Mouse (Mus musculus) T-cell, adult 2 months (primary cell): ENCODE measurements around the gene Gpx1.
A peak's percentile ranks its signal among the peaks of the same experiment; 100 is the strongest.
"Not testable (repeated sequence)": the region's sequence is repeated elsewhere in the genome, so short reads cannot be mapped to it uniquely, and the experiment has no call there.

Experiments
- DNase-seq: peaks from one replicate; pipeline ENCODE4 v3.0.0; 2022; ENCODE audit warnings: low spot score

The Gpx1 gene

DNA sequence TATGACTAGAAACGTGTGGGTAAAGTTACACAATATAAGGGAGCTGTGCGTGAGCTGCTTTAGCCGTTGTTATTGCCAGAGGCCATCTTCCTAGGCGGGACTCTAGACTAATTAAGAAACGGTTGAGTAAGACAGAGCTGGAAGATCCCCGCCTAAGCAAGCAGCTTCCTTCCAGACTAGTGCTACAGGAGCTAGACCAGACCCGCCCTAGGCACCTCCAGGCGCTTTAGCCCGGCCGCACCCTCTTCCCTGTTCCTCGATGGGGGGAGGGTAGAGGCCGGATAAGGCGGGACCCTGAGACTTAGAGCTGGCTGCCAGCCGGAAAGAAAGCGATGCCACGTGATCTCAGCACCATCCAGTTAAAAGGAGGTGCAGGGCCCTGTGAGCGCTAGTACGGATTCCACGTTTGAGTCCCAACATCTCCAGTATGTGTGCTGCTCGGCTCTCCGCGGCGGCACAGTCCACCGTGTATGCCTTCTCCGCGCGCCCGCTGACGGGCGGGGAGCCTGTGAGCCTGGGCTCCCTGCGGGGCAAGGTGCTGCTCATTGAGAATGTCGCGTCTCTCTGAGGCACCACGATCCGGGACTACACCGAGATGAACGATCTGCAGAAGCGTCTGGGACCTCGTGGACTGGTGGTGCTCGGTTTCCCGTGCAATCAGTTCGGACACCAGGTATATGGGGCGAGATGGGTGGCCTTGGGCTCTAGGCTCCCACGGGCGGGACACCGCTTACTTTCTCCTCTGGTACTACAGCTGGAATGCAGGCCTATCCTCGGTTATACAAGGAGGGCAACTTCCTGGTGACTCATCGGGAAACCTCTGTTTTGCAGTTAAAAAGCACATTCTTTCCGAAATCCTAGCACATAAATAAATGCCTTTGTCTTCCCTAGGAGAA is at the start of gene Gpx1:
Gene Gpx1 (plus strand): TSS at position 18 of the 896 bp plus-strand sequence.
- DNase-seq: peak; percentile 94

DNA sequence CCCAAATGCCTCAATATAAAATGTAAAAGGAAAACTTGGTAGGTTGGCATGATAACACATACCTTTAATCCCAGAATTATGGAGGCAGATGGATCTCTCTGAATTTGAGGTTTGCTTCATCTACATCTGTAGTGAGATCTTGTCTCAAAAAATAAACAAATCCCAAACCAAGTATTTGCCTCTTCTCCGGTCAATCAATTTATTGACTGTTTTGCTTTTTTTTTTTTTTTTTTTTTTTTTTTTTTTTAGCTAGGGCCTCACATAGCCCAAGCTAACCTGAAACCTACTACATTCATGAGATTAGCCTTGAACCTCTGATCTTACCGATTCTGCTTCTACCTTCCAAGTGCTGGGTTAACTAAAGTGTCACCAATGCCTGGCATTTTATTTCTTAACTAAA is 49.4 kb upstream of the Gpx1 start:
- DNase-seq: no peak

DNA sequence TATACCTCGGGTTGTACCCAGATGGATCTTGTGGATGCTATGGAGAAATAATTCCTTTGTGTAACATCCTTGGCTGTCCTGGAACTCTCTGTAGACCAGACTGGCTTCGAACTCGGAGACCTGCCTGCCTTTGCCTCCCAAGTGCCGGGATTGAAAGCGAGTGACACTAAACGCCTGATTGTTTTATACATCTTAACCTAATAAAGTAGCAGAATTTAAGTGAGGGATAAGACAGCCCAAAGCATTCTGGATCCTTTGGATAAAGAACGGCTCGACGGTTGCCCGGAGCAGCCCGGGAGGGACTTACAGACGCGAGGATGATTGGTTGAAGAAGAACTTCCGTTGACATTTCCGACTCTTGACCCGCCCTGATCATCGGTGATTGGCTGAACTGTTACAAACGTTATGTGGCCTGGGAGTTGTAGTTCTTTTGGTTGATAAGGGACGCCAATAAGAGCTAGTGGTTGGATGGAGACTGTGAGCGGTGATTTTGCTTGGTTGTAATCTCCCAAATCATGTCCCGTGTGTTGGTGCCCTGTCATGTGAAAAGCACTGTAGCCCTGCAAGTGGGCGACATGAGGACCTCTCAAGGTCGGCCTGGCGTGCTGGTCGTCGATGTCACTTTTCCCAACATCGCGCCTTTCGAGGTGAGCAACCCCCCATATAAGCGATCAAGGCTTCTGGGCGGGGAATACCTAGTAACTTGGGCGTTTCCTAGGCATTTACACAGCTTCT is 48.5 kb upstream of the Gpx1 start, which contains the start of gene Nicn1:
Gene Nicn1 (plus strand): TSS at position 414 of the 735 bp plus-strand sequence.
- DNase-seq: peak; percentile 93

DNA sequence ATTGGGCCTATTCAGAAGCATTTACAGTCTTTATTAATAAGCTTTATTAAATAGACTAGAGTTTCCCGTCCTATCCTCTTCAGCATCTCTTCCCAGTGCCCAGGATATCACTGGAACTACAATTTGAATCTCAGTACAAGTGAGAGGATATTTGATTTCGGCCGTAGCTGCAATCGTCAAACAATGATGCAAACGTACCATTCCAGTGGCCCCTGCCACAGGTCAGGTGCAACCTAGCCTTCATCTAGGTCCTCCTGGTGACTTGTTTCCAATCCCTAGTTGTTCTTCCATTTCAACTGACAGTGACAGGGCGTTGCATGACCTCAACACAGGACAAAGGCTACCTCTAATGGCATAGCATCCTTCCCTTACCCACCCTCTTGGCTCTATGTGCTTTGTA is 47.9 kb upstream of the Gpx1 start:
- DNase-seq: no peak

DNA sequence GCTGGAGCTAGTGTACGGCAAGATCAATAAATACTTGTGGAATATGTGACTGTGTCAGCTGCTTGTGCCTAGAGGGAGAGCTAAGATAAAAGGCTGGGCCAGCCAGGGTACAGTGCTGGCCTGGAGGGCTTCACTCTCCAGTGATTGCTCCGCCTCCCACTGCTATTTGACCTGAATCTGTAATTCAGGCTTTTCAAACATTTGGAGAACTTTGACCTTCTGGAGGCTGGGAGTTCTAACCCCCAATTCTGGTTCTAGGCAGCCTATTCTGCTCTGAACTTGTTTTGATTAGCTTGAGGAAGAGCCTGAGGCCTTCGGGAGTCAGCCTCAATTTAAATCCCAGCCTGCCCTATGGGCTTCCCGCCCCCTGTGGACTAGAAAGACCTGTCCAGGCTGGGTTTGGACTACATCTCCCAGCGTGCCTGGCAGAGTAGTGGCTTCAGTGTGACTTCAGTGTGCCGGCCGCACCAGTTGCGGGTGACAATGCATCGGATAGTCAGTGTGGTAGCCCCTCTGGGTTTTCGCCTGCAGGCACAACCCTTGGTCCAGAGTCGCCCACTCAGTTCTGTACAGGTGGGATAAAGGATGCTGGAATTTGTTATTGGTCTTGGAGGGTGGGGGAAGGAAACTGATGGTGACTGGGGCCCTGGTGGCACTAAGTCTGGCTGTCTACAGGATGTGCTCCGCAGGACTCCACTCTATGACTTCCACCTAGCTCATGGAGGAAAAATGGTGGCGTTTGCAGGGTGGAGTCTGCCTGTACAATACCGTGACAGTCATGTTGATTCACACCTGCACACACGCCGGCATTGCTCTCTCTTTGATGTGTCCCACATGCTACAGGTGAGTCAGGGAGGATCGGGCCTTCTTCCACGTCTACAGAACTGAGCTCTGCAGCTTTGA is 42.0 kb upstream of the Gpx1 start, which contains the start of gene Amt:
Gene Amt (plus strand): TSS at position 401 of the 903 bp plus-strand sequence.
- DNase-seq: no peak

DNA sequence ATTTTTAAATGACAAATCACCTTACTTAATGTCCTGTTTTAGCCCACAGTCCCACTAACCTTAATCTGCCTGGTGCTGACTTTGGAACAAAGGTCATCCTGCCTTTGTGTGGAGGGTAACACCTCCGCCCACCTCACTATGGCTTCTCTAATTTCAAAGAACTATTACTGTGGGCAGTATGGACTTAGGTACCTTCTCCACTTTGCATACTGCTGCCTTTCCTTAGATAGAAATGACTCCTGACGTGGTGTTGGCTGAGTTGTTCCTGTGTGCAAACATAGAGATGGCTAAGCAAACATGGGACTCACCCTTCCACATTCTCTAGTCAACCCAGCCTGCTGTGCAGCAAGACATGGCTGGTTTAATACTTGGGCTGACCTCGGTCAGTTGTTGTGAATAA is 36.9 kb upstream of the Gpx1 start:
- no peak for DNase-seq

DNA sequence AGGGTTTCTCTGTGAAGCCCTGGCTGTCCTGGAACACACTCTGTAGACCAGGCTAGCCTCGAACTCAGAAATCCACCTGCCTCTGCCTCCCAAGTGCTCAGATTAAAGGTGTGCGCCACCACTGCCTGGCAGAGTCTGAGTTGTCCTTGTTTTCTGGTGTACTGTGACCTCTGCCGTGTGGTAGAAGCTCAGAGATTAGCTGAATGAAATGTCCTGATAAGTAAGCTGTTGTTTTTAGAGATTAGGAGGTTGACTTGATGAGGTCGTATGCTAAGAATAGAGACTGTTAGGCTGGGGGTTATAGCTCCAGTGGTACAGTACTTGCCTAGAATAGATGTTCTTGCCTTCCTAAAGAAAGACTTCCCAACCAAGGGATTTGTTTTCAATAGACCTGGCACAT is 34.0 kb upstream of the Gpx1 start:
- no peak for DNase-seq

DNA sequence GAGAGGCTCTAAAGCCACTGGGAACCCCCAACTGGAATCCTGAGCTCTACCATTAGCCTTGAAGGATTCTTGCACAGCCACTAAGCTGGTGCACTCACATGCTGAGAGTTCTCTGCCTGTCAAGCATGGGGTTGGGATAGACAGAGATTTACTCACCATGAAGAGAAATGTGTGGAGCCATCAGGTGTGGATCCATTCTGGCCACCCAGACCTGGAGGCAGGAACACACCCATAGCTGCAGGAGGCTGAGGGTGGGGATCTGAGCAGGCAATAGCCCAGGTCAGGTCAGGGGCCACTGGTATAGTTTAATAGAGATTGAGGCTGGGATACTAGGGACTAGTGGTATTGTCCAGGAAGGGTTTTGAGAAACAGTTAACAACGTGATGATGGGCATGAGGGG is 33.5 kb upstream of the Gpx1 start:
- DNase-seq: no peak

DNA sequence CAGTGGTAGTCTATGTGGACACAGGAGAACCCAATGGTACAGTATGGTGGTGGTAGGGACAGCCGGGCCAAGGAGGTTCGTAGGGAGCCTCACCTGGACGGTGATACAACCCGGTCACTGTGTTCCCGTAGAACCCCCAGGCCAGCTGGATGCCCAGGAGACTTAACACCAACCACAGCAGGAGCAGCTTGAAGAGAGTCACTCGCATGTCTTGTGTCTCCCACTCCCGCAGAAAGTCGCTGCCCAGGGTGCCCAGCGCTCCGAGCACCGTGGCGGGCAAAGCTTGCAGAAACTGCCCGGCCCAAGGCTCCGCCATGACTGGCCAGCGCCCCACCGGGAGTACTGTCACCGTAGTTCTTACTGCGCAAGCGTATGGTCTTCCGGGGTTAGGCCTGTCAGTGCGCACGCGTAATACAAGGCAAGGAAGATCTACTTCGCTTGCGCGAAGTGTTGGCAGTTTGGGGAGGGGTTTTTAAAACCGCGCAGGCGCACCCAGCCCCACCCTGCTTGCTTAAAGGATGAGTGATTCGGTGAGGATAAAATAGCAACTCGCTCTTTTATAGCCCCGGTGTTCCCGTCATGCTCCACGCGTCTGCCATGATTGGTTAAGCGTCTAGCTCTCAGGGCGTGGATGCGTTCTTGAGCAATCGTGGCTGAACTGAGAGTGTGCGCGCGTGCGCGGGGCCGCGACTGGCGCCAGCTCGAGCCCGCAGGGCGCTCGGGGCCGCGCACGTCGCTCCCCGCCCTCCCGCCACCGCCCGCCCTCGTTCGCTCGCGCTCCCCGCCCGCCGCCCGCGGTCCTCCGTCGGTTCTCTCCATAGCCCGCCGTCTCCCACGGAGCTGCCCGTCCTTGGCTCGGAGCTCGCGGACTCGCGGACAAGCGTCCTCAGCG is 32.8 kb upstream of the Gpx1 start, which contains the start of the genes Rhoa and Tcta:
Gene Rhoa (plus strand): TSS at position 501 of the 892 bp plus-strand sequence.
Gene Tcta (minus strand): TSS at position 532 of the 892 bp plus-strand sequence.
- peak; percentile 100 for DNase-seq

DNA sequence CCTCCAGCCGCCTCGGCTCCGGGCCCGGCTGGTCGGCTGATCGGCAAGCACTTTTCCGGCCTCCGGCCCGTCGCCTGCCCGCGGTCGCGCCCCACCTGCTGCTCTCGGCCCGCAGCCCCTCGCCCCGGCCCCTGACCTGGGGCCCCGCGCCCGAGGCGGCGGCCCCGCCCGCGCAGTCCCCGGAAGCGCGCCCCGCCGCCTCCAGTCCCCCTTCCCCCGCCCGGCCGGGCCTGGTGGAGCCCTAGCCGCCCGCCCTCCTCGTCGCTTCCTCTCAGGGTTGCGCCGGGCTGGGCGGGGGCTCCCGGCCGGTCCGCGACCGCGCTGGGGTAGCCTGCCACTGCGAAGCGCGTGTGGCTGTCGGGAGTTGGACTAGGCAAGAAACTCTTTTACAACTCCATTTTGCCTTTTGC is 32.1 kb upstream of the Gpx1 start:
- peak; percentile 86 for DNase-seq

DNA sequence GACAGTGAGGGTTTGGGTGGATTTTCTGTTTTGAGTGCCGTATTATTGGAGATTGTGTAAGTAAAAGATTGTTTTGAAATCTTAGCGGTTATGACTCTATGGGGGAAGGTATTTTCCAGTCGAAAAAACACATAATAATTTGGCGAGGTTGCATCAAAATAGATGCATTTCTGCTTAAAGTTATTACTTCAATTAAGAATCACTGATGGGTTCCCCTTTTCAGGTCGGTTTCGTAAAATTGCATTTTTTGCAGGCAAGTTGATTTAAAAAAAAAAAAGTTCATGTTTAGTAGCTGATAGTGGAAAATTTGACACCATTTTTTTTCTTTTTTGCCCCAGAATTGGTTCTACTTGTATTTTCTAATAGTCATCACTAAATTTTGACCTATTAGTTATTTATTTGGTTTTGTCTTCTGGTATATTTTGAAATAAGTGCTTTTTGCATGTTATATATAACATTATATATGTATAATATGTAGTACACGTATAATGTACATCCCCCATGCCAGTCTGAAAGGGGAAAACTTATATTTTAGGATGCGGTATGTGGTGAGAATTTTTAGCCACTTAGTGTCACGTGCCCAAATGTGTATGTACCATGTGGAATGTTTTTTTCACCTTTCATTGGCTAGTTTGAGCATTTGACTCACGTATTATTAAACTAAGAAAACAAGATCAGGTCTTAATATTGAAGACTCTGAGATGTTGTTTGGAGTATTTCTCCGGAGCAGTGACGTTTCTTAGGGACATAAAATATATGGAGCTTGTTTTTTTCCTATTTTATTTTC is 31.5 kb upstream of the Gpx1 start:
- no peak for DNase-seq

DNA sequence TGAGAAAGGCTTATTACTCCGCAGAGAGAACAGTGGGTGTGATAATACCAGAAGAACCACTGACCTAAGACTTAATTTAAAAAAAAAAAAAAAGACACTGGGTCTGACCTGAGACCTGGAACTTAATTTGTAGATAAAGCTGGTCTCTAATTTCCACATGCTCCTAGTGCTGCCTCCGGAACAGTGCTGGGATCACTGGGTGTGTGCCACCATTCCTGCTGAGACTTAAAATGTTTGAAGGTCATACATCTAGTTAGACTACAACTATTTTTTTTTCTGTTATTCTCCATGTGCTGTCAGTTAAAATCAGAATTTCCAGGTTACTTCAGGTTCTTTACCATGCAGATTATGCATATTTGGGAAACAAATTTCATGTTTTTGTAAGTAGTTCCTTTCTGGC is 30.6 kb upstream of the Gpx1 start:
- DNase-seq: no peak

DNA sequence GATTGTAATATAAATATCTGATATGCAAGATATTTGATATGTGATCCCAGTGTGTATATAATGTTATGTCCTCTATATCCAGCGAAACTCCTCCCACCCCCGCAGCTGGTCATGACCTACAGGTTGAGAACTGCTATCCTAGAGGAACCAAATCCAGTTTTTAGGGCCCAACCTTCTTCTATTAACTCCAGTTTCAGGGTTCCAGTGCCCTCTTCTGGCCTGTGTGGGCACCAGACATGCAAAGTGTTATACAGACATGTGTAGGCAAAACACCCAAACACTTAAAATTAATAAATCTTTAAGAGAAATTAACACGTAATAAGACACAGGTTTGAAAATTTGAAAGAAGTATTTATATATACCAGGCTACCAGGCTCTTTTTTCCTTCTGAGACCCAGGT is 21.1 kb upstream of the Gpx1 start:
- DNase-seq: no peak

DNA sequence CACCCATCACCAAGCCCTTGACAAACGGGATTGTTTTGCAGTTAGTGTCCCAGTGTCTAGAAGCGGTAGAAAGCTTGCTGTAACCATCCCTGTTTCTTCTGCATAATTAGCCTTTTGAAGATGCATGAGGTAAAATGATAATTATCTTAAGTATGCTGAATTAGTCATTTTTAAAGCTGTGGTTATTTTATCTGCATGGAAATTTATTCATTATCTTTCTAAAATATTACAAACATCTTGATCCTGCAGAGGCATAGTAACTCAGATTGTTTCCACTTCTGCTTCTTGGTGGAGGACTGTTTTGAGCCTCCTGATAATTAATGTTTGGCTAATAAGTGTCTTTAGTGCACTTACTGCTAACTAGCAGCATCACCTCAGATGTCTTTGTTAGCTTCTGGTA is 20.2 kb upstream of the Gpx1 start:
- no peak for DNase-seq

DNA sequence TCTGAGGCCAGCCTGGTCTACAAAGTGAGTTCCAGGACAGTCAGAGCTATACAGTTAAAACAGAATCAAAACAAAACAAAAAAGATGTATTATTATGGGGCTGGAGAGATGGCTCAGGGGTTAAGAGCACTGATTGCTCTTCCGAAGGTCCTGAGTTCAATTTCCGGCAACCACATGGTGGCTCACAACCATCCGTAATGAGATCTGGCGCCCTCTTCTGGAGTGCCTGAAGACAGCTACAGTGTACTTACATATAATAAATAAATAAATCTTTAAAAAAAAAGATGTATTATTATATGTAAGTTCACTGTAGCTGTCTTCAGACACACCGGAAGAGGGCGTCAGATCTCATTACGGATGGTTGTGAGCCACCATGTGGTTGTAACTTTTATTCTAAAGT is 16.6 kb upstream of the Gpx1 start:
- DNase-seq: not testable (repeated sequence)

DNA sequence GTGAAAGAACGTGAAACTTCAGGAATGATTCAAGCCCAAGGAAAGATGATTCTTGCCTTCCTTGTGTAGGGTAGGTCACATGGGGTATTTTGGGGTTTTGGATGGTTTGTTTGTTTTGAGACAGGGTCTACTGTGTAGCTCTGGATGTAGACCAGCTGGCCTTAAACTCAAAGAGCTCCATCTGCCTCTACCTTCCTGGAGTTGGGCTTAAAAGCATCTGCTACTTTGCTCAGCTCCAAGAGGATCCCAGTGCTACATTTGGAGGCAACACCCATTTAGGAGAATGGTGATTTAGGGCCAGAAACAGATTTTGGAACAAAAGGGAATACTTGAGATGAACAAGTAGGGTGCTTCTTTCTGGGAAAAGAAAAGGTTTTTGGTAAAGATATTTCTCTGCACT is 13.9 kb upstream of the Gpx1 start:
- DNase-seq: no peak

DNA sequence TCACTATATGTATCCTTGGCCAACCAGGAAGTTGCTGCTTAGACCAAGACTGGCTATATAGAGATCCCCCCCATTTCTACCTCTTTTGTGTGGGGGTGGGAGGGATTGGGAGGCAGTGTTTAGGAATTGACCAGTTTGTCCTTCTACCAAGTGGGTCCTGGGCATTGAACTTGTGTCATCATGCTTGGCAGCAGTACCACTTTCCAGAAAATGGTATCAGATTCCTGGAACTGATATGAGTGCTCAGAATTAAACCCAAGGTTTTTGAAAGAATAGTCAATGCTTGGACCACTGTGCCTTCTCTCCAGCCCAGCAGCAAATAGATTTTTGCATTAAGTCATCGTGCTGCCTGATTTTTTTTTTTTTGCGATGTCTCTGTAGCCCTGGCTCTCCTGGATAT is 12.9 kb upstream of the Gpx1 start:
- no peak for DNase-seq

DNA sequence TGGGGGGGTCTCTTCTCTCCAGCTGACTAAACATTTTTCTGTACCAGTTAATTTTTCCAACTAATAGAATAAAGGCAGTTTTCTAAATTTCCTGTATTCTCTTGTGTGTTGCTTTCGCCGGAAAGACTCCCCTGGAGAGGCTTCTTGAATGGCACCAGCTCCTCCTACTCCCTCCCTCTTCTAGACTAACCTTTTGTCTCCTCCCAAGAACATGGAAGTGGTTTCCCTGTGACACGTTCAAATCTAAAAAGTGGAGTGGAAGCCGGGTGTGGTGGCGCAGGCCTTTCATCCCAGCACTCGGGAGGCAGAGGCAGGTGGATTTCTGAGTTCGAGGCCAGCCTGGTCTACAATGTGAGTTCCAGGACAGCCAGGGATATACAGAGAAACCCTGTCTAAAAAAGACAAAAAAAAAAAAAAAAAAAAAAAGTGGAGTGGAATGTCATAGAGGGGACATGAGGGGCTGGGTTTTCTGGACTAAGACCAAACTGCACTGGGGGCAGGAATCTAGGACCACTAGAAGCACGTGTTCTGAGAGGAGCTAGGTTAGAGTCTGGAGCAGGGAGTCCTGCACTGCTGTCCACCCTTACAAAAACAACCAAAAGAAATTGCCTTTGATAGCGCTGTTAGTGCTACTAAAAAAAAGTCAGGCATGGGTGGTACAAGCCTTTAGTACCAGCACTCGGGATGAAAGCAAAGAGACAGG is 704 bp upstream of the Gpx1 start:
- no peak for DNase-seq

DNA sequence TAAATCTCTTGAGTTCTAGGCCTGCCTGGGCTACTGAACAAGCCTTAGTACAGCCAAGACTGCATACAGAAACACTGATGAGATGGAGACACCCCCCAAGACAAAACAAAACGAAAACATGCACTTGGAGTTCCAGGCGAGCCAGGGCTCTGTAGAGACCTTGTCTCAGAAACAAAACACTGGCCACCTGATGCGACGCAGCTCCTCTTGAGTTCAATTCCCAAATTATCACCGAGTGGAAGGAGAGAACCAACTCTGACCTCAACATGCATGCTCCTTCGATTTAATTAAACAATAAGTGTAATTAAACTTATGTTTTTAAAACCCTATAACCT is 185 bp upstream of the Gpx1 start:
- DNase-seq: peak; percentile 10

DNA sequence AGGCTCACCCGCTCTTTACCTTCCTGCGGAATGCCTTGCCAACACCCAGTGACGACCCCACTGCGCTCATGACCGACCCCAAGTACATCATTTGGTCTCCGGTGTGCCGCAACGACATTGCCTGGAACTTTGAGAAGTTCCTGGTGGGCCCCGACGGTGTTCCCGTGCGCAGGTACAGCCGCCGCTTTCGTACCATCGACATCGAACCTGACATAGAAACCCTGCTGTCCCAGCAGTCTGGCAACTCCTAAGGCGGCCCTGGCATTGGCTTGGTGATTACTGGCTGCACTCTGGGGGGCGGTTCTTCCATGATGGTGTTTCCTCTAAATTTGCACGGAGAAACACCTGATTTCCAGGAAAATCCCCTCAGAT is 1.2 kb downstream of the Gpx1 start:
- DNase-seq: peak; percentile 12
